Mouse (Mus musculus): ENCODE data around the gene Epb41l2. TPM values are rescaled to one million over a fixed set of nuclear protein-coding genes. Genes with fewer than 3 reads are reported as not detected.

Epb41l2 gene
- total RNA-seq, 2 experiments from 2014 or later: 27.2 to 32.6 TPM

GRCm38 (mm10) chr10:25362235-25362634 lies 2.6 kb downstream of the Epb41l2 start:
- DNase-seq: no peak
- intact Hi-C loops (cut with DNase I): no loop called here

- intact Hi-C loops (cut with DNase I): no loop called here
- no peak for DNase-seq
Measured at GRCm38 (mm10) chr10:25365158-25365557, 5.6 kb downstream of the Epb41l2 start.

- intact Hi-C loops (cut with DNase I): no loop called here
- DNase-seq: no peak
Measured at GRCm38 (mm10) chr10:25365708-25366107, 6.1 kb downstream of the Epb41l2 start.

DNA sequence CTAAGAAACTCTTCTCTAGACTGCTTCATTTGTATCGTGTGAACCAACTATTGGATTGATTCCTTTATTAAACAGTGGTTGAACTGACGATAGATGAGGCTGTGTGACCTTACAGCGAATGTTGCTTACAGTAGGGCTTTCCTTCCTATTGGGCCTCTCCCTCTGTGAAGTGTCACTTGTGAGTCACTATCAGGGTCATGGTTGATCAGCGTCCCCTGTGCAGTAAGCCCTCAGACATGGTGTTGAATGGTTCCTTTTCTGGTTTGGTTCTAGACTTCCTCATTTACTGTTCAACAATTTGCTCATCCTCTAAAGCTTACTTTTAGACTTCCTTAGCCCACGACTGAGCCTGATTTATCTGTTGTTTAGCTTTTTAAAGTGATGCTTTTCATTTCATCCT lies 7.1 kb downstream of the Epb41l2 start:
- intact Hi-C loops (cut with DNase I): no loop called here
- no peak for DNase-seq

DNA sequence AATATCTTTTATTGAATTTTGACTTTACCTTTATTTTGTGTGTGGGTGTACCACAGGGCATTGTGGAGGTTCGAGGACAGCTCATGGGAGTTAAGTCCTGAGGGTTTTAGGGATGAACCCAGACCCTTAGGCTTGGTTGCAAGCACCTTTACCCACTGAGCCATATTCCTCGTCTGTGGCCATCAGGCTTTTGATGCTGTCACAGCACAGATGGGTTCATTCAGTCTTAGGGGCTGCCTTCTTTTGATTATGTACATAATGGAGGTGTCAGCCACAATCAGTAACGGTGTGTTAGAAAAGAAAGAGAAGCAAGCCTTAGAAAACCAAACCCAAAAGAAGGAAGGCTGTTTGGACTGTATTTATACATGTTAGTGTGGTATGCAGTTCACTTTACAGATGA lies 9.3 kb downstream of the Epb41l2 start:
- no peak for DNase-seq
- intact Hi-C loops (cut with DNase I): no loop called here

DNA sequence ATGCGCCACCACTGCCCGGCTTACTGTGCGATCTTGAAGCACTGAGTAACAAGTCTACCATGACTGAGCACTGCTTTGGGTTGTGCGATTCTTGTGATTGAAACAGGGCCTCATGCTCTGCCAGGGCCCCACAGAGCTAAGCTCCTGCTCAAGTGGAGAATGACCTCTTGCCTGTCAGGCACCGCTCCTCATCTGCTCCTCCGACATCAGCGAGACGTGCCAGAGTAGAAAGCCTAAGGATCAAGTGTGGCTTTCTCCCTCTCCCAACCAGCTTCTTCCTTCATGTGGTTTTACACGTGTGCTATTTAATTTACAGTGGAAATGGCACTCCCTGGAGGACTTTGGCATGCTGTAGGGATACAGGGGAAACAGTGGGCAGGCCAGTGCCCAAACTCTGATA lies 10.1 kb downstream of the Epb41l2 start:
- intact Hi-C loops (cut with DNase I): no loop called here

GRCm38 (mm10) chr10:25371336-25371735 lies 11.7 kb downstream of the Epb41l2 start:
- DNase-seq: no peak
- intact Hi-C loops (cut with DNase I): no loop called here

More for the DNA sequence above, 10.1 kb downstream of the Epb41l2 start:
- DNase-seq: no peak

GRCm38 (mm10) chr10:25371915-25372371 lies 12.3 kb downstream of the Epb41l2 start:
- no peak for DNase-seq
- intact Hi-C loops (cut with DNase I): no loop called here

DNA sequence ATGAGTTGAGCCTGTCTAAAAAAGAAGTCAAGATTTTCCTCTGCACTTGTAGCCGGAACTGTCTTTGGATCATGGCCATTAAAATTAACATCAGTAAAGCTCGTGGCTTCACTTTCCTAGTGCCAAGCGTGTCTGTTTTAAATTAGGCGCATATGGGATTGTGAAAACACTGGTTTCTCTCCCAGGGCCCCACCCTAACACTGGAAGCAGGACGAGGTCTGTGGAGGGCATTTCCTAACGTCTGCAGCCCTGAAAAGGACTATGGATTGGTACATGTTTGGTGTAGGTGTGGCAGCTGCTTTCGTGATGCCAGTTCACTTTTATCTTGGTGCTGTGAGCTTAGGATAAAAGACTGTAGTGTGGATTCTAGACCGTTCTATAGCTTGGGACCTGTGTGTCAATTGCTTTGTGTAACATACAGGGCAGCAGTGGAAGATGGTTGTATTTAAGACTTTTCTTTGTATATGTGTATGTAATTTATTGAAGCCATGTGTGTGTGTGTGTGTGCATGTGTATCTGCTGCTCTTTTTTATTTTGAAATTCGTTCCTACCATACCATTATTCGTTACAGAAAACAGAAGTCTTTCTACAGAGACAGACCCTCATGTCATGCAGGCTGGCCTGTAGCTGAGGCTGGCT lies 13.0 kb downstream of the Epb41l2 start:
- DNase-seq: no peak
- intact Hi-C loops (cut with DNase I): no loop called here

- intact Hi-C loops (cut with DNase I): no loop called here
Measured at GRCm38 (mm10) chr10:25375036-25375435, 15.4 kb downstream of the Epb41l2 start.

DNA sequence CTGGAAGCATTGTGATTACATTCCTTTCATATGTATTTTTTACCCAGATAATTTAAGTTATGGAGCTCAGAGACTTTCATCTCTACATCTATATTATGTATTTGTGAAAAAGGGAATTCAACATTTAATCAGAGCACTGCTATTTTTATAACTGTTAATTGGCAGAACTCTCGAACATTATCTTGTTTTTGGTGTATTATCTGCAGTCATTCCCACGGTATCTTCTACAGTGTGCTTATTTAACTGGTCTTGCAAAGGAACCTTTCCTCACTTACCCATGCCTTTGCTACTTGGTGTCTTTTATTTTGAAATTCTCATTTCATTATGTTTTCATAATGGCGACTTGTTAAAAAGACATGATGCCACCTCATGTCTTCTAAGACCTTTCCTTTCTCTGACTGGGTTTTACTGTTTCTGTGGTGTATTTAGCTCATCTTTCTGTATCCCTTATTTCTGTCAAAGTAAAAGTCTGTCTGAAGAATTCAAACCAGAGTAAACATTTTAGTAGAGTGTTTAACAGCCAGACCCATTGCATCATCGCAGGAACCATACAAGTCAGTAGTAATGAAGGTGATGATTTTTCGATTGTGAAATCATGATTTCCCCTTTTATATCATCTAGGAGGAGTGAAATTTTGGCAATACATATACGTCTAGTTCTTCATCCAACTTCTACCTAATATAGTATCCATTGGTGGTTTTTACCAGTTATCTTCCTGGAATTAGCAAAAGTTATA lies 21.3 kb downstream of the Epb41l2 start:
- no peak for DNase-seq
- intact Hi-C loops (cut with DNase I): no loop called here

More at GRCm38 (mm10) chr10:25375036-25375435, 15.4 kb downstream of the Epb41l2 start:
- DNase-seq: no peak

DNA sequence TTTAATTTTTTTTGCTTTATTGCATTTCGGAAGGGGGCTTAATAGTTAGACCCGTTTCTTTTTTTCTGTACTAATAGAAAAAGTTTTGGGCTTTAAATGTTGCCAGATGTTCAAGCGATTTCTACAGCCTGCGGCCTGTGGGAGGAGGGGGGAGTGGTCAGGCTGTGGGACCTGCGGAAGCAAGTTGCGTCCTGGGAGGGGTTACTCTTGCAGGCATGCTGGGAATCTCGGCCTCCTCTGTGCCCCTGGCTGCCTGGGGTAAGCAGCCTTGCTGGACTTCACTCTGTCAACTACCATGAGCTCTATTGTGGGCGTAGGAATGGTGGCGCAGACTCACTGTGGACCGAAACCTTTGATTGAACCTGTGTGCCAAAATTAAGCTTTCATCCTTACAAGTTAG lies 22.4 kb downstream of the Epb41l2 start:
- intact Hi-C loops (cut with DNase I): no loop called here
- DNase-seq: peak in 1 of 2 experiments; percentile 36

- intact Hi-C loops (cut with DNase I): no loop called here
- no peak for DNase-seq
Measured at GRCm38 (mm10) chr10:25383171-25383570, 23.6 kb downstream of the Epb41l2 start.

- intact Hi-C loops (cut with DNase I): no loop called here
- DNase-seq: no peak
Measured at GRCm38 (mm10) chr10:25384391-25384790, 24.8 kb downstream of the Epb41l2 start.

DNA sequence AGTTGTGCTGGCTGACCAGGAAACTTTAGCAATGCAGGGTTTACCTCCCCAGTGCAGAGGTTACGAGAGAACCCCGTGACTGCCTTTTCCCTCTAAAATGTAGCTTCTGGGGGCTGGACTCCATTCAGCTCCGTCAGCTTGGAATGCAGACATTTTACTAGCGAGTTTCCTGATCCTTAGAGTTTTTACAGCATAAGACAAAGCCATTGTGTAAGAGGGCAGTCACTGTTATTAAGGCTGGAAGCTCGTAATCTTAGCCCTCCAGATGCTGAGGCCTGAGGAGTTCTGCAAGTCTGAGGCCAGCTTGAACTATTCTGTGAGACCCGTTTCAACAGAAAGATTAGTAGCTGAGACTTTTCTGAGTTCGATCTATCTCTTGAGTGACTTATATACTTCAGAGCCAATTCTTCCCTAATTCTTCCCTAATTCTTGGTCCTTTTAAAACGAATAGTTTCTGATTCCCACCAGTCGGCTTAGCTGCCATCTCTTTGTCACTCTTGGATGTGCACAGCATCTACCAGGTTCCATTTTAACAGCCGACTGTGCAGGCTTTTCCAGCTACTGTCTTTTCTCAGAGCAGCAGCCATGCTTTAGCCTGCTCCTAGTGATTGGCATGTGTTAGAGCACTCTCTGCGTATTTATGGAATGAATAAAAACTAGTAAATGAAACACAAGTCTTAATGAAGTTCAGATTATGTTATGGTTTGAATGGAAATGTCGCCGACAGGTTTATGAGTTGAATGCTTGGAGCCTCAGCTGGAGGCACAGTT lies 26.4 kb downstream of the Epb41l2 start:
- DNase-seq: no peak
- intact Hi-C loops (cut with DNase I): no loop called here

DNA sequence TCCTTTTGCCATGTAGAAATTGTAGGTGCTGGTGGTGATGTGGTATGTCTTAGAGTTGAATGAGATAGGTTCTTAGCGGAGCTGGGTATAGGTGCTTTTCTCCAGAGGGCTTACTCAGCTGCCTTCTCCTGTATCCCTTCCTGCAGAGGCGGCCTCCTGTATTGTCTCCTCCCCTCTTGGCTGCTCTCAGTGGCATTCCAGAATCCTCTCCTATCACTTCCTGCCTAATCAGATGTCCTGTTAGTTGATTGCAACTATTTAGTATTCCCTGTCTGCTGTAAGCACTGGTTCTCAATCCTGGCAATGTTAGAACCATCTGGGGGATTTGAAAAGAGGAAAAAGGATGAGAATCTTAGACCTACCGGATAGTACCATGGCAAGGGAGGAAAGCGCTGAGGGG lies 27.3 kb downstream of the Epb41l2 start:
- DNase-seq: no peak
- intact Hi-C loops (cut with DNase I): no loop called here

GRCm38 (mm10) chr10:25387268-25387667 lies 27.7 kb downstream of the Epb41l2 start:
- no peak for DNase-seq
- intact Hi-C loops (cut with DNase I): no loop called here

GRCm38 (mm10) chr10:25392786-25393185 lies 33.2 kb downstream of the Epb41l2 start:
- no peak for DNase-seq
- intact Hi-C loops (cut with DNase I): no loop called here

DNA sequence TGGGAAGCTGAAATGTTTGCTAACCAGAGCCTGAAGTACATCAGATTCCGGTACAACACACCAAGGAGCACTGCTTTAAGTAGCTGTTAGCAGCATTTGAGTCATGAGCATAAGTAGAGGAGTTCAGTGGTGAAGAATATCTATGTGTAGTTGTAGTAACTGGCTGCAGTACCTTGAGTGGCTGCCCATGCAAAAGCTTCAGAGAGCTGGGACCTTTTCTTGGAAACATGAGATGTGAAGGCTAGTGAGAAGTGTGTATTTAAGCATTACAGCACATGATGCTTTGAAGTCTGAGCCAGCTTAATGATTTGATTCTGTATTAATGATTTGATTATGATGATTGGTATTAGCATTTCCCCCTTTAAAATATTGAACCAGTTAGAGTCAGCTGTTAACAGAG lies 34.1 kb downstream of the Epb41l2 start:
- intact Hi-C loops (cut with DNase I): no loop called here
- DNase-seq: no peak

- DNase-seq: peak in 1 of 2 experiments; percentile 19
Measured at GRCm38 (mm10) chr10:25395236-25395886, 35.8 kb downstream of the Epb41l2 start.

GRCm38 (mm10) chr10:25396859-25397258 lies 37.3 kb downstream of the Epb41l2 start:
- DNase-seq: no peak
- intact Hi-C loops (cut with DNase I): no loop called here

More at GRCm38 (mm10) chr10:25395236-25395886, 35.8 kb downstream of the Epb41l2 start:
- intact Hi-C loops (cut with DNase I): no loop called here

Data from gastrocnemius, postnatal 36 days (tissue).